Mouse (Mus musculus): ENCODE measurements at regions not wholly inside any gene's neighbourhood (a gene's known extent, or its start where the extent isn't known, plus 50 kb on each side); places are given as distances from the start of the nearest gene placed in this dataset.

DNA sequence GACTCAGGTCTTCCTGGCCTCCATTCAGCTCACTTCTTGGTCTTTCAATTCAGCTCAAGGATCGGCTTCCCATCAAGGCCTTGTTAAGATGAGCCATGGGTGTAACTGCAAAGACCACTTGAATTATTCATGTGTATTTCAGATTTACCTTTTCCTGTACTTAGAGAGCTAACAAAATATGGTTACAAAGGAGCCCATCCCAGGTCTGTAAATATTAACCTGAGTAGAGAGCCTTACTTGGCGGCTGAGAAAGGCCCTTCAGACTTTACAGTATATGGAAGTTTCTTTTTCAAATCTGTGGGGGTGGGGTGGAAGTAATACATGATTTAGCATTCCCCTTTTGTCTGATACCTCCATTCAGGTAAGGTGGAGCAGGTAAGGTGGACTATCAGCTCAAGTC, 735.7 kb downstream of the 1700064H15Rik start:
- TF ChIP-seq CTCF (IDR thresholded peaks at IDR 0.05; ENCODE audit: low read depth, low read length): no peak
- TF ChIP-seq POLR2A (IDR thresholded peaks at IDR 0.05; ENCODE audit: borderline replicate concordance, low read depth, low read length): no peak

Data from bone marrow macrophage, adult 2 months (primary cell).